Mouse (Mus musculus): ENCODE data around the gene Megf11. TPM values are rescaled to one million over a fixed set of nuclear protein-coding genes. Genes with fewer than 3 reads are reported as not detected.

Gene Megf11
- polyA plus RNA-seq, 1 experiment from 2014 or later: 0.96 TPM

DNA sequence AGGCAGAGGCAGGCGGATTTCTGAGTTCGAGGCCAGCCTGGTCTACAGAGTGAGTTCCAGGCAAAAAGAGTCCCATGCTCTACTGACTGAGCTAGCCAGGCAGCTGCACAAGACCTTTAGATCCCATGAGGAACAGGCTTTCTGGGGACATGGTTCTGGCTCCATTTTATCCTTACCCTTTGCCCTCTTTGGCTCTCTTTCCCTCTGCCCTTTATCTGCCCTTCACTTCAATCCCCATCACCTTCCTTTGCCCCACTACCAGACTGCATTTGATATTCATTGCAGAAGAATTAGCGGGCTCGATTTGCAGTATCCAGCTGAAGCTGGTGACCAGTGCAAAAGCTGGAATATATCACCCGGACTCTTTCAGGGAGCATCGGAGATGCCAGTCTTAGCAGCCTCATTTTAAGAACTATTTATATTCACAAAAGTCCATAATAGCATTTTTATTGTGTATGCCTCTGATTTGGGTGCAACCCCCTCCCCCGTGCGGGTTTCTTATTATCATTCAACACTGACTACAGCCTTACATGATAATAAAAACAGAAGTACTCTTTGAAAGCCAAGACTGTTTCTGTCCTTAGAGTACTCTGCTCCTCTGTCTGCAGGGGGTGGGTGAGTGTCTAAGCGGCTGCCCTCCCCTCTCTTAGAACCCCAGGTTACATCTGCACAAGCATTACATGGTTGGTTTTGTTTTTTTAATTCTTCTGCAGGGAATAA is 24.0 kb upstream of the Megf11 start:
- H3K27me3 ChIP-seq (replicated peaks; ENCODE audit: low read depth, poor library complexity, severe bottlenecking): no peaks in the 10 kb centered on the region
- no peaks in the 10 kb centered on the region for H3K4me1 ChIP-seq
- no peak overlapping the region for H3K4me3 ChIP-seq
- no peaks in the 10 kb centered on the region for H3K9me3 ChIP-seq
- no peak for DNase-seq (ENCODE audit: low spot score)
- 89% methylated on average over 9 of the region's 9 CpGs for WGBS
- H3K27ac ChIP-seq (replicated peaks): no peak overlapping the region
- no peaks in the 10 kb centered on the region for H3K36me3 ChIP-seq (replicated peaks)

DNA sequence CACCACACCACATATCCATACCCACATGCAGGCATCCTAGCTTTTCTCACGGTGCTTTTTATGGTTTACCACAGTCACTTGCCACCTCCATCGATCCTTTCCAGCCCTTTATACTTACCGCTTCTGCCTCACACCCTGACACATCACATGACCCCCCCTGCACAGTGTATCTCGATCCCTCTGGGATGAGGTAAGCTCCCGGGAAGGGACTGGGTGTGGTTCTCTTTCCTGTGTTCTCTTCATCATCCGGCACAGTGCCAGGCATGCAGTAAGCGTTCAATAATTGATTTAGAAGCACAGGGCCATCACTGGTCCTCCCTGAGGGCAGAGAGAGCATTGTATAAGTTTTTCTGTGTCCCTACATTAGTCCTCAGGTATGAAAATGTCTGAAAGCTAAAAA is 15.6 kb upstream of the Megf11 start:
- DNase-seq (ENCODE audit: low spot score): no peak
- H3K9me3 ChIP-seq: no peaks in the 10 kb centered on the region
- peaks cover 5% of the 10 kb centered on the region; the same call in 1 of the 2 replicates for H3K4me1 ChIP-seq
- H3K36me3 ChIP-seq (replicated peaks): no peaks in the 10 kb centered on the region
- WGBS: 75% methylated on average over 7 of the region's 7 CpGs
- peaks cover 14% of the 10 kb centered on the region for H3K27me3 ChIP-seq (replicated peaks; ENCODE audit: low read depth, poor library complexity, severe bottlenecking)
- no peak overlapping the region for H3K4me3 ChIP-seq
- H3K27ac ChIP-seq (replicated peaks): no peak overlapping the region

DNA sequence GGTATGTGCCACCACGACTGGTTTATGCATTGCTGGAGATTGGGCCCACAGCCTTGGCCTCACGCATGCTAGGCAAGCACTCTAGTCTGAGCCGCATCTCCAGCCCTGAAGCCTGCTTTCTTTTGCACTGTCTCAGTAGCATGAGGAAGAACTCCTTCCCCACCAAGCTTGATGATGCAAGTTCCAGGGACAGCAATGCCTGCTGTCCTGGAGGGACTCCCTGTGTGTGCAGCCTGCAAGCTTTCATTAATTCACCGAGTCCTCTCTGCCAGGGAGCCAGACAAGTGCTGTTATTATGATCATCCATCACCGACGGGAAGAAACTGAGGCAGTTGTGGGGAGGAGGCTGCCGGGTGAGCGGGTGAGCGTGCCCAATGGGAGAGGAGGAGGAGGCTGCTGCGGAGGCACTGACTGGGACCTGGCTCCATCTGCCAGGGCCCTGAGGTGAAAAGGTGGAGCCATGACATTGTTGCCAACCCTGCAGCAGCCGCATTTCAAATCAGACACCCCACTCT is 14.1 kb upstream of the Megf11 start:
- no peak overlapping the region for H3K4me3 ChIP-seq
- DNase-seq (ENCODE audit: low spot score): no peak
- H3K9me3 ChIP-seq: no peaks in the 10 kb centered on the region
- peaks cover 5% of the 10 kb centered on the region; the same call in 1 of the 2 replicates for H3K4me1 ChIP-seq
- 52% methylated on average over 11 of the region's 11 CpGs for WGBS
- H3K27ac ChIP-seq (replicated peaks): no peak overlapping the region
- no peaks in the 10 kb centered on the region for H3K36me3 ChIP-seq (replicated peaks)
- peaks cover 14% of the 10 kb centered on the region for H3K27me3 ChIP-seq (replicated peaks; ENCODE audit: low read depth, poor library complexity, severe bottlenecking)

DNA sequence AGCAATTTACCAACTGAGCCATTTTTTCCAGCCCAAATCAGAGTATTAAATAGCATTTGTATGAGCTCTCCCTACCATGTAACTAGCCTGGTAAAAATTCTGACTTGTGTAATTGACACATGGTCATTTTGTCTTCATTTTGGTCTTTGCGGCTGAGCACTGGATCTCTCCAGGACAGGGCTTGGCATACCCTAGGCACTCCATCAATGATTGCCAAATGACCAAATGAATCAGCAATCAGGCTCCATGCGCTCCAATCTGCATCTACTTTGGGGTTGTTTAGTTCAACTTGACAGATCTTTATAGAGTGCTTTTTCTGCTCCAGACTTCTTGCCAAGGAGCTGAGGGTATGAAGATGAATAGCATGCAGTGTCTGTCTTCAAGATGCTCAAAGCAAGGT is 9.0 kb upstream of the Megf11 start:
- Histone ChIP-seq H3K4me3 (no peak overlapping the region), H3K4me1 (no peaks in the 10 kb centered on the region), H3K36me3 (replicated peaks) (no peaks in the 10 kb centered on the region), H3K9me3 (peaks cover 5% of the 10 kb centered on the region; the same call in 1 of the 2 replicates), H3K27ac (replicated peaks) (no peak overlapping the region), H3K27me3 (replicated peaks; ENCODE audit: low read depth, poor library complexity, severe bottlenecking) (peaks cover 4% of the 10 kb centered on the region)
- no peak for DNase-seq (ENCODE audit: low spot score)
- 93% methylated on average over 2 of the region's 2 CpGs for whole genome bisulfite sequencing

DNA sequence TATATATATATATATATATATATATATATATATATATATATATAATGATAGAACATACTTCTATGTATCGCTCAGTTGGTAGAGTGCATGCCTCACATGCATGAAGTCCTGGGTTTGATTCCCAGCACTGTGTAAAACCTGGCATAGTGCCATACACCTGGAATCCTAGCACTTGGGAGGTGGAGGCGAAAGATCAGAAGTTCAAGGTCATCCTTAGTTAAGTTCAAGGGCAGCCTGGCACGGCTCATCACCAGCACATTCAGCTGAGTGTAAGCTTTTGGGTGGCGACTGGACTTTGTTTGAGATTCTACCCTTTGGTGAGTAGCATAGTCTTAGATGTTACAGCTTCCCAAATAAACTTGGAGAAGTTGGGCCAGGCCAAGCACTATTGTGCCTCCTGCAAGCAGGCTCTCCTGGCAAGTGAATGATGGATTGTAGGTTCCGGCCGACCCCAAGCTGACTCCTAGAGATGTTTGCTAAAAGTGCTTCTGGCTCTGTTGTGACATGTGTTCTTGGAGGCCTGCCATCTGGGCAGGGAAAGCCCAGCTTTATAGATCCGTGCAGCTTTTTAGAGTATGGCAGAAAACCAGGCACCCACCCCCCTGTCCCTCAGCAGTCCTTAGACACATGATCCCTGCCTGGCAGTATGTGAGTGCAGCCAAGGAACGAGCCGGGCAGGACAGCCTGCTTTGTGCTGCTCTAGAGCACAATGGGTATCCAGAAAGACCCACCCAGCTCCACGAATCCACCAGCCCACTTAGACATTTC is 2.2 kb upstream of the Megf11 start:
- Histone ChIP-seq H3K4me1 (peaks cover 23% of the 10 kb centered on the region), H3K4me3 (no peak overlapping the region), H3K27me3 (replicated peaks; ENCODE audit: low read depth, poor library complexity, severe bottlenecking) (peaks cover 62% of the 10 kb centered on the region), H3K27ac (replicated peaks) (no peak overlapping the region), H3K36me3 (replicated peaks) (no peaks in the 10 kb centered on the region), H3K9me3 (peaks cover 5% of the 10 kb centered on the region; the same call in 1 of the 2 replicates)
- WGBS: 64% methylated on average over 10 of the region's 10 CpGs
- DNase-seq (ENCODE audit: low spot score): no peak

DNA sequence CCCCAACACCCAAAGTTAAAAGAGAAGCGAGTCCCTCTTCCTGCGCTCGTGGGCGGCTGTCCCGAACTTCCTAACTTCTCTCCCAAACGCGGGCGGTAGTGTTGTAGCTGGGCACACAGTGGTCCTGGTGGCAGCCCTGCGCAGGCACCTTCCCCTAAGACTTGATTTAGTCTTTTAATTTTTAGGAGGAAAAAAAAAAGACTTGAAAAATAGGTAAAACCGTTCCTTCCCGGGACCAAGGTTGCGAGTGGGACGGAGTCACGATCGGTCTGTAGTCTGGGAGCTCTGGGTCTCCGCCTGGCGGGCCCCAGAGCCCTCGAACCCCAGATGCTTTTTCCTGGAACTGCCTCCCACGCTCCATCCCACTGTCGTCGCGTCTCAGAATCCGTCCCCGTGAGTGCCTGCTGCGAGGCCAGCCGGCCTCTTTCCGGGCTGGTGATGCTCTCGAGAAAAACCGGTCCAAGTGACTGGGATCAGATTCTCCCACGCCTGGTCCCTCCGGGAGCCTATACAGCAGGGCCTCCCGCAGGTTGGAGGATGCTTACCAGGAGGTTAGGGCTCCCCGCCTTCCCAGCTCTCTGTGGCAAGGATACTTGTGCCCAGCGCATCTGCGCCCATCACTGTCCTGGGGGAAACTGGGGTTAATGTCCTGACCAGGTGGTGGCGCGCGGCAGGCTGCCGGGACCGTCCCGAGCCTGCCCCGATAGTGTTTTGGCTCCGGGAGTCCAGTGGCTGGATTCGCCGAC is 1.2 kb downstream of the Megf11 start:
- peak overlapping the region; percentile 68 for H3K4me3 ChIP-seq
- 1% methylated on average over 45 of the region's 45 CpGs for WGBS
- H3K9me3 ChIP-seq: no peaks in the 10 kb centered on the region
- H3K4me1 ChIP-seq: peaks cover 23% of the 10 kb centered on the region
- no peaks in the 10 kb centered on the region for H3K36me3 ChIP-seq (replicated peaks)
- no peak overlapping the region for H3K27ac ChIP-seq (replicated peaks)
- peaks cover 82% of the 10 kb centered on the region for H3K27me3 ChIP-seq (replicated peaks; ENCODE audit: low read depth, poor library complexity, severe bottlenecking)
- peak; percentile 46 for DNase-seq (ENCODE audit: low spot score)

DNA sequence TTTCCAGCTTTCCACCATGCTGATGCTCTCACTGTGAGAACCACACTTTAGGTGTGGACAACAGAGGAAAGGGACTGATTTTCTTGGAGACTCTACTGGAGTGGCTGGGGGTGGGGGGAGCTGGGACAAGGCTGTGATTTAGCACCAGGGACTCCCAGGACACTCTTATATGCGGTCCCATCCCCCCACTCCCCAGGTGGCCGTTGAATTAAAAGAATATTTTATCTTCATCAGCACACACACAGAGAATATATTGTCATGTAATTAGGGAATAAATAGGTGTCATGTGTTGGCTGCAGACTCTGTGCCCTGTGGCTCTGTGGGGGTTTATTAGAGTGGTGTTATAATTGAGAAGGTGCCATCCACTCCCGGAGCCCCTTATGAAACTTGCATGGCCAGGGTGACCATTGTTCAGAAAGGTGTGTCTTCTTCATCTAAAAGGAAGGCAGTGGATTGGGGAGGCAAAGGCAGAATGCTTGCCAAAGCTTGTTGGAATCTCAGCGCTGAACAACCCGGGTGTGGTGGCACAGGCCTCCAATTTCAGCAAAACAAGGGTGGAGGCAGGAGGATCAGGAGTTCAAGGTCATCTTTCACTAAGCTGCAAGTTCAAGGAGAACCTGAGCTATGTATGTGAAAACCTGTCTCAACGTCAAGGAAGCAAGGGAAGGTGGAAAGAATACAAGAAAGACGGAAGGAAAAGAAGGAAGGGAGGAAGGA is 4.3 kb downstream of the Megf11 start:
- H3K4me3 ChIP-seq: no peak overlapping the region
- H3K4me1 ChIP-seq: peaks cover 23% of the 10 kb centered on the region
- peaks cover 55% of the 10 kb centered on the region for H3K27me3 ChIP-seq (replicated peaks; ENCODE audit: low read depth, poor library complexity, severe bottlenecking)
- no peak overlapping the region for H3K27ac ChIP-seq (replicated peaks)
- H3K9me3 ChIP-seq: no peaks in the 10 kb centered on the region
- H3K36me3 ChIP-seq (replicated peaks): no peaks in the 10 kb centered on the region
- no peak for DNase-seq (ENCODE audit: low spot score)
- 76% methylated on average over 7 of the region's 7 CpGs for WGBS

DNA sequence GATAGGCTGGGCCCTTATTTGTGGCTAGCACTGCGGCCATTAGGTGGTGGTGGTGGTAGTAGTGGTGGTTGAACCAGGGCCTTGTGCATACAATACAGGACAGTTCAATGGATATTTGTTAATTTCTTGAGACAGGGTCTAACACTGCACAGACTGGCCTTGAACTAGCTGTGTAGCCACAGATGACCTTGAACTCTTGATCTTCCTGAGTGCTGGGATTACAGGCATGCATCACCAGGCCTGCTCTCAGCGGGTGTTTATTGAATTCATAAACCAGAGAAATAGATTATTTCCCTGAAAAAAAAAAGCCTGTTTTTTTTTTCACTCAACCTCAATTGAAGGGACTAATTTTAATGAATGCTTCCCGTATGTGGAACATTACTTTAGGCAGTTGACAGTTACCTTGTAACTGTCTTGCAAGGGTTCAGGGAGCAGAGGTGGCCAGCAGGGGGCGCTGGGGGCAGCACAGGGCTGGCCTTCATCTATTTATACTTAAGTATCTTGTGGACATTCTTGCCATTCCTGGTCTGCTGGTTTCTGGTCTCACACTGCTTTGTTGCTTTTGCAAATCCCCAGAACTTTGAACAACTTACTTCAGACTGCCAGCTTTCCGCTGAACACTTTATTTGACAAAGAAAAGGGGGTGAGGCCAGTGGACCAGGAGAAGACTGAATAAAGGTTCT is 8.6 kb downstream of the Megf11 start:
- Histone ChIP-seq H3K4me3 (no peak overlapping the region), H3K27ac (replicated peaks) (no peak overlapping the region), H3K27me3 (replicated peaks; ENCODE audit: low read depth, poor library complexity, severe bottlenecking) (peaks cover 14% of the 10 kb centered on the region), H3K4me1 (0 out of 2 replicates have a peak, but pooled peaks cover 4% of the 10 kb centered on the region), H3K9me3 (no peaks in the 10 kb centered on the region), H3K36me3 (replicated peaks) (no peaks in the 10 kb centered on the region)
- peak; percentile 89 for DNase-seq (ENCODE audit: low spot score)
- WGBS: 45% methylated on average over 5 of the region's 5 CpGs

DNA sequence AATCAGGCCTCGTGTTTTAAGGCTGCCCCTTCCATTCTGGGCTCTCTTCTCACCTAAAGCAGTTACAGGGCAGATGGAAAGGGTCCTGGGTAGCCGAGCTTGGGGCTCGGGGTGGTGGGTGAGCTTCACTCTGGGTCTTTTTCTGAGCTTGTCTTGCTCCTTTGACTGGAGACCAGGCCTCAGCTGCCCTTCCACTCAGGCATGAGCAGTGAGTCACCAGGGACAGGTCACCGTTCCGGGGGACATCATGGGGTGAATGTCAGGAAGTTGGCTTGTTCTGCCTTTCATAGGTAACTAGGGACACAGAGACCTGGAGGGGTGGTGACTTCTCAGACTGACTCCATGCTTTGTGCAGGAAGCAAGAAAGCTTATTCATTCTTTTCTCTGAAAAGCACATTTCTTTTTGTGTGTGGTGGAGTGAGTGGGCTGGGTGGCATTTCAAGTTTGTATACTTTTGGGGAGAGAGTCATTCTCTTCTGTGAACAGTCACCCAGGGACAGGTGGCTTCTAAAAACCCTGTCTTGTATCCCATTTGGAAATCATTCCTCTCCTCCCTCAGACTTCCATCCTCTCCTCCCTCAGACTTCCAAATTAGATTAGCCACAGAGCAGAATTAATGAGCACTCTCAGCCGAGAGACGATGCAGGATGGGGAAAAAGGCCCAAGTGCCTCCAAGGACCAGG is 10.0 kb downstream of the Megf11 start:
- Histone ChIP-seq H3K4me3 (no peak overlapping the region), H3K36me3 (replicated peaks) (no peaks in the 10 kb centered on the region), H3K27ac (replicated peaks) (no peak overlapping the region), H3K9me3 (no peaks in the 10 kb centered on the region), H3K27me3 (replicated peaks; ENCODE audit: low read depth, poor library complexity, severe bottlenecking) (peaks cover 8% of the 10 kb centered on the region; the same call in 1 of the 2 replicates), H3K4me1 (0 out of 2 replicates have a peak, but pooled peaks cover 4% of the 10 kb centered on the region)
- DNase-seq (ENCODE audit: low spot score): no peak
- 69% methylated on average over 7 of the region's 7 CpGs for WGBS

DNA sequence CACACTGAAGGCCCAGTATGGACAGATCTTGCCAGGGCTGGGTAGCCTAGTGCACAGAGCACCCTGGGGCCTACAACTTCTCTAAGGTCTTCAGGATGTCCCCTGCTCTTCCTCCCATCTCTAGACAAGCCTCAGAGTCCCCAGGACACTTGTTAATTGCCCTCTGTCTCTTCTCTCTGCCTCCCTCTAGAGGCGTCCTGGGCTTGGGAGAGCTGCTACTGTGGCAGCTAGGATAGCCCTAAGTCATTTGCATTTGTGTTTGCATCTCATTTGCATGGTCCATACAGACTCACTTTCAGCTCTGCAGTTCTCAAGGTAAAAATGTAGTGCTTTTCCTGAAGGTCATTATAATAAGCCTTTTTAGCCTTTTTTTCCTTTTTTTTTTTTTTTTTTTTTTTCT is 11.7 kb downstream of the Megf11 start:
- Histone ChIP-seq H3K9me3 (no peaks in the 10 kb centered on the region), H3K4me1 (0 out of 2 replicates have a peak, but pooled peaks cover 4% of the 10 kb centered on the region), H3K27ac (replicated peaks) (no peak overlapping the region), H3K36me3 (replicated peaks) (no peaks in the 10 kb centered on the region), H3K4me3 (no peak overlapping the region), H3K27me3 (replicated peaks; ENCODE audit: low read depth, poor library complexity, severe bottlenecking) (peaks cover 11% of the 10 kb centered on the region; the same call in 1 of the 2 replicates)
- DNase-seq (ENCODE audit: low spot score): no peak
- 24% methylated on average over 1 of the region's 1 CpGs for WGBS

DNA sequence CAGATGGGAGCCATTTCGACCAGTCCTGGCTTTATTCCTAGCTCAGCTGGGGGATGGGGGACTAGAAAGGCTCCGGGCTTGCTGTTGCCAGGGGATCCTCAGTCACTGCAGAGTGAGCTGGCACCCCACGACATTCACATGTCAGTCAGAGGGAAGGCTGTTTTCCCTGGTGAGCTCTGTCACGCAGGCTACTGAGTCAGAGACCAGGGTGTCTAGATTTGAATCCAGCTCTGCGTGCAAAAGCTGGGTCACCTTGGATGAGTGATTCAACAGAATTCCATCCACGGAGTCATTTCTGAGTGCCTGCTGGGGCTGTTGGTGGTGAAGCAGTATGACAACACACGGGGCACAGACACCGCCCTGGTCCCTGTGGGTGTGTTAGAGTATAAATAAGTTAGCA is 13.7 kb downstream of the Megf11 start:
- 0 out of 2 replicates have a peak, but pooled peaks cover 4% of the 10 kb centered on the region for H3K4me1 ChIP-seq
- no peak overlapping the region for H3K4me3 ChIP-seq
- H3K36me3 ChIP-seq (replicated peaks): no peaks in the 10 kb centered on the region
- WGBS: 79% methylated on average over 8 of the region's 8 CpGs
- no peak overlapping the region for H3K27ac ChIP-seq (replicated peaks)
- DNase-seq (ENCODE audit: low spot score): no peak
- H3K27me3 ChIP-seq (replicated peaks; ENCODE audit: low read depth, poor library complexity, severe bottlenecking): peaks cover 11% of the 10 kb centered on the region; the same call in 1 of the 2 replicates
- H3K9me3 ChIP-seq: no peaks in the 10 kb centered on the region
